Mouse (Mus musculus) olfactory bulb, adult 2 months (tissue): ENCODE data around the gene Elavl1.

Experiments used
- CTCF ChIP-seq: fragments of 200-500 bp; IDR thresholded peaks from 2 replicates; pipeline ENCODE4 v1.5.1; 2012; ENCODE audit warnings: low read depth, mild to moderate bottlenecking, low read length, moderate library complexity; ENCODE audit not compliant: insufficient read depth
- POLR2A ChIP-seq: fragments of 200-500 bp; IDR thresholded peaks from 2 replicates; pipeline ENCODE4 v1.6.1; 2012; ENCODE audit warnings: mild to moderate bottlenecking, low read depth, low read length, moderate library complexity; ENCODE audit not compliant: insufficient read depth

GRCm38 (mm10) chr8:4239193-4239890 lies 85.9 kb downstream of the Elavl1 start:
- TF ChIP-seq CTCF (no peak), POLR2A (no peak)
